Mouse (Mus musculus) adipocyte (in vitro differentiated cells): ENCODE measurements around the gene Pxmp4.

Experiments used
- DNase-seq: peaks from one replicate; pipeline ENCODE4 v3.0.0-alpha.2; 2016; ENCODE audit warnings: low spot score

The Pxmp4 gene

DNA sequence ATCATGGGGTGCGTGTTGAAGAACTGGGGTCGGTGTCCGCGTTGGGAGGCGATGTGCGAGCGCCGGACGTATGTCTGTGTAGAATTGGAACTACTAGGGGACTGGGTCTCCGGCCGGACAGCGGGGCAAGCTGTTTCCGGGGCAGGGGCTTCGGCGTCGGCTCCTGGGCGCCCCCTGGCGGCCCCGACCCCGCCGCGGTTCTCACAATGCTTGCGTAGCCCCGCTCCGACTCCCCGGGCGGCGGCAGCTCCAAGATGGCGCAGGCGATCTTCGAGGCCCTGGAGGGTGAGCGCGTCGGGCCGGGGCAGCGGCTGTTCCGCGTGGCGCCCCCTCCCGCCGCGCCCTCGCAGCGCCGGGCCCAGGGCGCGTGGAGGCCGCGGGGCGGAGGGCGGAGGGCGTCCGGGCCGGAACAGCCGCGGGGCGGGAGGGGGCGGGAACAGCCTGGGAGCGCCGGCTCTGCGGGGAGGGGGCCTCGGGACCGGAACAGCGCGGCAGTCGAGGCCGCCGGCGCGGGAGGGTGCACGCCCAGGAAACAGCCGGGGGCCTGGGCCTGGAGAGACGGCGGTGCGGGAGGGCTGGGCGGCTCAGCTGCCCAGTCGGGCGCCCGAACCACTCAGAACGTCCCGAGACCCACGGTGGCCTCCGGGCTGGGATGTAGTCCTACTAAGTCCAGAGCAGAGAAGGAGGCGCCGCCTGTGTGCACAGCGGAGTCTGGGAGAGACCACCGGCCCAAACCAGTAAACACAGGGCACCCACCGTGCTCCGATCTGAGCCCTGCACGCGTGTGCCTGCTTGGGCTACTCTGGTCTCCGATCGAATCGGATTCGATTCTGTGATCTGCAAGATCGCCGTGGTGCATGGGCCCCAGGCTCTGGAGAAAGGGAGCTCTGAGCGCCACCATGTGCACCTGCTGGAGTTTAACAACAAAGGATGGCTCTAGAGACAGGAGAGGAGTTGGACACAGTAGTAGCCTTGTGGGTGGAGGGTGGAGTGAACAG is 9.9 kb upstream of the Pxmp4 start, which contains the start of the genes Zfp341 and 4930519P11Rik:
Gene Zfp341, plus strand, starts transcription at position 180 of the 998 bp plus-strand sequence.
Gene 4930519P11Rik, minus strand, starts transcription at position 320 of the 998 bp plus-strand sequence.
- peak; percentile 87 for DNase-seq

DNA sequence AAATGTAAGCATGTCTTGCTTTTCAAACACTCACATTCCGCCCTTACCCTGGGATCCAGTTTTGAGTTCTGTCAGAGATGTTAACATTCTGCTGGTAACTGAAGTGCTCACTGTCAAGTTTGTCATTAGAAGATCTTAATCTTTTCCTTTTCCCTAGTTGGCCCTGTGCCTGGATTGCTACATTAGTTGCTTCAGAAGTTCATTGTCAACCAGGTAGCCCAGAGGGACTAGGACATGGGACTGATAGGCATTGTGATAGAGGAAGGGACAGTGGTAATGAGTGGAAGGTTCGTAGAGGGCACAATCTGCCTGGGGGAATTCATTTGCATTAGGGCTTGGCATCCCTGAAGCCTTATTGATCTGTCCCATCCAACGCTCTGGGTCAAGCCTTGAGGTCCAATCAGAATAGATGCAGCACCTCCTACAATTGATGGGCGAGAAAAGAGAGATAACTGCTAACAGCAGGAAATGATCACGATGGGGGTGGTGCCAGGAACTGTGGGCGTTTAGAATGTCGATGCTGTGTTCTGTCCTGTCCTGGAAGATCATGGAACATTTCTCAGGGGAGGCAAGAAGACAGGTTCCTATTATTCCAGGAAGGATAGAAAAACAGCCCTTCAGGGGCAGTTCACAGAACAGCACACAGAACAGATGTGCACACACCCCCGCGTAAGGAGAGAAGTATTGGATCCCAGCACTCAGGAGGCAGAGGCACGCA is 5.7 kb upstream of the Pxmp4 start:
- DNase-seq: no peak

DNA sequence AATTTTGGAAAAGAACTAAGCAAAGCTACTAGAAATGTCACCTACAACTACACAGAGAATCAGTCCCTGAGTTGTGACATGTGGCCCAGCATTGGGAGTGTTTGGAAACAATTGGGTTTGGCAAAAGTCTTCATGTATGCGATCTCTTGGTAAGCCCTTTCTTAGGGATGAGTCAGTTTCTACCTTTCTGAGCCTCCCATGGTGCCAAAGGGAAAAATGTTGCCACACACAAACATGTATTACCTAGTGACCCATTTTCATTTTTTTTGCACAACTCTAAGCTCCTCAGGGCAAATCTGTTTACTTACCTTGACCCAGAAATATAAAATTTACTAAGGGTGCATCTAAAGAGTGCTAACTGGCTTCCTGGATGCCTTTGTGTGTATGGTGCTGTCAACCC is 3.5 kb upstream of the Pxmp4 start:
- no peak for DNase-seq

DNA sequence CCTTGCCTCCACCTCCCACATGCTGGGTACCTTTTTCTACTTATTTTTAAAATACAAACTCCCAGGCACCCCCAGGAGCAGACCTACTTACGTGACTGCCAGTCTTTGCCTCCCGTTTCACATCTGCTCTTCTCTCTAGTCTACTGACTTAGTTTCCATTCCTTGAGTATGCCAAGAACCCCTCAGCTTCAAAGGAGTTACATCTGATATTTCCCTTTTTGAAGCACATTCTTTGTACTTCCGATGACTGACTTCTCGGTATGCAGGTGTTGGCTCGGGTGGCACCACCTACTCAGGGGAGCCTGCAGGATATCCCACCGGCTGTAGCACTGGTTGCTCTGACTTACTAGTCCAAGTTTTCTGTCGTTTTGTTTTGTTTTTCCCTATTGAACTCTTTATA is 648 bp upstream of the Pxmp4 start:
- no peak for DNase-seq

DNA sequence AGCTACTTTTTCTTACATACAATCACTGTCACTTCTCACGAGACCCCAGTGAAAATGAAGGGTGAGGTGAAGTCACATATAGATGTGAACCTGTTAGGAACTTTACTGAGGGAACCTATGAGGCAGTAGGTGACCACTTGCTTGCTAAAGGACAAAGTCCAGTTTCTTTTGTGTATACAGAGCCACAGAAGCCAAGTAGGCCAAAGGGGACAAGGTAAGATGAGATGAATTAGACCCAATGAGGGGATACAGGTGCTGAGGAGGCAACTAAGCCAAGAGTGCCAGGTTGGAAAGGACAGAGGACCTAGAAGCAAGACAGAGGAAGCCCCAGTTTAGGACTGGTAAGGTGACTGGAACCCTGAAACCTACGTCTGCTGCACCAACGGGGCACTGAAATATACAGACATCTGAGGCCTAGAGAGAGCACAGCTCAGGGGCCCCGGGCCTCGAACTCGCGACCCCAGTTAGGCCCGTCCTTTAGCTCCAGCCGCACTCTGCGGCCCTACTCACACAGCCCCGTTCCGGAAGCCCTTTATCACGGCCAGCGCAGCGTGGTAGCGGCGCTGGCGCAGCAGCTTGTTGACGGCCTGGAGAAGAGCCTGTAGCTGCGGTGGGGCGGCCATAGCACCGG is 386 bp downstream of the Pxmp4 start:
- DNase-seq: peak; percentile 66

DNA sequence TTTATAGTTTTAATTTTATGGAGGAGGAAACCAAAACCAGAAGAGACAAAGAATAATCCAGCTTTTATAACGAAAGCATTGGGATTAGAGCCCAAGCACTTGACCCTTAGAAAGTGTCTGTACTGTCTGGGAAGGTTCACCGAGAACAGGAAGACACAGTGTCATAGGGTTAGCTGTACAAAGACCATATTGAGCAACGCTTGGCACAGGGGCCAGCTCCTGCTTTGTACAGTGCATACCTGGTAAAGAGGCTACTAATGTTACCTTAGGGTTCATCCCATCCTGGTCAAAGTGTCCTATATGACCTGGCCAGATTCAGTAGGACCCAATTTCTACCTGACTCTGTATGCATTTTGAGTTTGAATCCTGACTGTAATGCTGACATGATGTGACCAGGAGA is 2.2 kb downstream of the Pxmp4 start:
- DNase-seq: peak; percentile 71

DNA sequence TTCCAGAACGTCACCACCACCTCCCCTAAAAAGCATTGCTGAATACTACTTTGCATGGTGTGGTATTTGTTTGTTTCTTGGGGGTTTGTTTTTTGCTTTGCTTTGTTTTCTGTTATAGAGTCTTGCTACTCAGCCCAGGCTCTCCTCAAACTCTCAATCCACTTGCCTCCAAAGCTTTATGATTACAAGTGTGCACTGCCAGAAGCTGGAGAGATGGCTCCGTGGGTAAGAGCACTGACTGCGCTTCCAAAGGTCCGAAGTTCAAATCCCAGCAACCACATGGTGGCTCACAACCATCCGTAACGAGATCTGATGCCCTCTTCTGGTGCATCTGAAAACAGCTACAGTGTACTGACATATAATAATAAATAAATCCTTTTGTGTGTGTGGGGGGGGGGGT is 2.9 kb downstream of the Pxmp4 start:
- no peak for DNase-seq

DNA sequence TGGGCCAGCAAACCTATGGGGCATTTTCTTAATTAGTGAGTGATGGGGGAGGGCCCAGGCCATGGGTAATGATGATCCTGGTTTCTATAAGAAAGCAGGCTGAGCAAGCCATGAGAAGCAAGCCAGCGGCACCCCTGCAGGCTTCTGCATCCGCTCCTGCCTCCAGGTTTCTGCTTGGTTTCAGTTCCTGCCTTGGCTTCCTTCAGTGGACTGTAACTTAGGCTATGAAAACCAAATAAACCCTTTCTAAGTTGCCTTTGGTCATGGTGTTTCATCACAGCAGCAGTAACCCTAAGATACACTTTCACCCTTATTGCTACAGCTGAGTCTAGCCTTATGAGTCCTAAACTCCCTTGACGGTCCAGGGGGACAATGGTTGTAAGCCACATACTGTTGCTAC is 6.1 kb downstream of the Pxmp4 start:
- no peak for DNase-seq

DNA sequence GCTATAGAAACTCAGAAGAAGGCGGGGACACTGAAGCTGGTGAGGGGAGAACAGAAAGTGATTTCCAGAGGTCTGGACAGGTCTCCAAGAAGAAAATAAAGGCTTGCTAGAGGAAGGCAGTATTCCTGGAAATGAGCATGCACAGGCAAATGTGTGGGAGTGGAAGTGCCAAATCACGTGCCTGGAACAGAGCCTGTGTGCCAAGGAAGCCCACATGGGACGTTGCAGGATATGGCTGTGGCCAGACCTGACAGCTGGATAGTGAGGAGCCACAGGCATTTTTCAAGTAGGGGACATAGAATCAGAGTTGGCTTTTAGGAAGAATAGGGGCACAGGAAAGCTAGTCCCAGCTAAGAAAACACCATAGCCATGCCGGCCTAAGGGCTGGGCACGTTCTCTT is 7.7 kb downstream of the Pxmp4 start:
- DNase-seq: peak; percentile 42

DNA sequence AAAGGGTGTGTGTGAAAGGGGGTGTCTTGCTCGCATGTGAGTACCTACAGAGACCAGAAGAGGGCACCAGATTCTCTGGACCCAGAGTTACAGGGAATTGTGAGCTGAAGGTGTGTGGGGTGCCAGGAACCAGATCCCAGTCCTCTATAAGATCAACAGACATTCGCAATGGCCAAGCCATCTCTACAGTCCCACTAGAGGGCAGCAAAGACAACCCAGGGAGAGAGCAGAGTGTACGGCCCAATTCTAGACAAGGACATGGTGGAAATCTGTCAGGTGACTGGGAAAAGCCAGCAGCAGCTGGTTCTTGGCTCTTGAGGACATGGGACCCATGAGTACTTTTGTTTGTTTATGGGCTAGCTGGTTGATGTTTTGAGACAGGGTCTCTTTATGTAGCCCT is 10.5 kb downstream of the Pxmp4 start:
- peak; percentile 63 for DNase-seq

DNA sequence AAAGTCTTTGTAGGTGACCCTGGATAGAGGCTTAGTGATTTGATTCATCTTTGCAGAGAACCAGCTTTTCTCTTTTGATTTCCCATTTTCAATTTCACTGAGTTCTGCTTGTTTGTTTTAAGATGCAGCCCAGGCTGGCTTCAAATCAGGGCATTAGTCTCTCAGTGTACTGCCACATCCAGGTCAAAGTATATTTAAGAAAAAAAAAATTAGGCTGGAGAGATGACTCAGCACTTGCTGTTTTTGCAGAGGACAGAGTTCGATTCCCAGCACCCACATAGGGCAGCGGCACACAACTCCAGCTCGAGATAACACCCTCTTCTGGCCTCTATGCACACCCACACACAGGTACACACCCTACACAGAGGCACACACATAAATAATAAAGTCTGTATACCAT is 12.3 kb downstream of the Pxmp4 start:
- peak; percentile 64 for DNase-seq

DNA sequence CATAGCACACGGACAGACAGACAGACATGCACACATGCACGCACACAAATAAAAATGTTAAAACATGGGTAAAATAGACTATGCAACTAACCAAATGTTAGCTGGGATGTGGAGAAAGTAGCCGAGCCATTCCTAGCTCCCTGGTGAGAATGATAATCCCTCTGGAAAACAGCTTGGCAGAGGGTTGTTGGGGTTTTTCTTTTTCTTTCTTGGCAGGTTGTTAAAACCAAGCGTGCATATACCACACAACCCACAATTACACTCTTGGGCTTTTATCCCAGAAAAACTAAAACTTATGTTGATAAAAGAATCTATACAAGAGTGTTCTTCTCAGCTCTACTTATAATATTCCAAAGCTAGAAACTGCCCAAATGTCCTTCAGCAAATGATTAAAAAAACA is 14.5 kb downstream of the Pxmp4 start:
- DNase-seq: no peak

DNA sequence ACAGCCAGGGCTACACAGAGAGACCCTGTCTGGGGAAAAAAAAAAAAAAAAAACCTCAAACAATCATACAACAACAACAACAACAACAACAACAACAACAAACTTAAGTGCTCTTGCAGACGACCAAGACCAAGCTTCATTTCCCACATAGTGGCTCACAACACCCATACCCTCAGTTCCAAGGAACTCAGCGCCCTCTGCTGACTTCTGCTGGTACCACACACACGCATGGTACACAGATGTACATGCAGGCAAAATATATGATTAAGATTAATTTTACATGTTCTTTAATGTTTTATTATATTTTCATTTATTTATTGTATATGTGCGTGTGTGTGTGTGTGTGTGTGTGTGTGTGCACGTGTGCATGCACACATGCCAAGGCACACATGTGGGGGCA is 17.1 kb downstream of the Pxmp4 start:
- DNase-seq: peak; percentile 54

DNA sequence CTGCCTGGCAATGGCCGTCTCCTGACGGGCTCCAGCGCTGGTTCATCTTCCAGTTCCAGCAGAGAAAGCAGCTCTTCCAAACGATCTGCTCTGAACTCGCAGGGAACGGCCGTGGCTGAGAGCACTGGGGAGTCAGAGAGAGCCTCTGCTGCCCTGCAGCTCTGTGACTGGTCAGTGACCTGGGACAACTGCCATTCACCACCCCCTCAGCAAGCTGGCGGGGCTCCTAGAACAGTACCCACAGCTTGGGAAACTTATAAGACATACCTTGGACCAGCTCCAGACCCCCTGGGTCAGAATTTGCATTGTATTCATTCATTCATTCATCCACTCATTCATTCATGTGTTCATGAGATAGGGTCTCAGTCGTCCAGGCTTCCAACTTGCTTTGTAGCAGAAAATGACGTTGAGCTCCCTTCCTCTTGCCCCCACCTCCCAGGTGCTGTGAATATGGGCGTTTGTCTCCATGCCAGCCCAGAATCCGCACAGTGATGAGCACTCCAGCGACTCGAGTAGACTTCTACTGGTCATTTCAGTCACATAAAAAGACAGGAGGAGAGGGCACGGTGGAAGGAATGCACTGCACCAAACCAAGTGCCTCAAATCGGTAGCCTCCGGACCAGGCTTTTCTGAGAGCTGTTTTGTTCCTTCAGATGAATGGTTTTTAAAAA is 18.4 kb downstream of the Pxmp4 start:
- DNase-seq: peak; percentile 56

DNA sequence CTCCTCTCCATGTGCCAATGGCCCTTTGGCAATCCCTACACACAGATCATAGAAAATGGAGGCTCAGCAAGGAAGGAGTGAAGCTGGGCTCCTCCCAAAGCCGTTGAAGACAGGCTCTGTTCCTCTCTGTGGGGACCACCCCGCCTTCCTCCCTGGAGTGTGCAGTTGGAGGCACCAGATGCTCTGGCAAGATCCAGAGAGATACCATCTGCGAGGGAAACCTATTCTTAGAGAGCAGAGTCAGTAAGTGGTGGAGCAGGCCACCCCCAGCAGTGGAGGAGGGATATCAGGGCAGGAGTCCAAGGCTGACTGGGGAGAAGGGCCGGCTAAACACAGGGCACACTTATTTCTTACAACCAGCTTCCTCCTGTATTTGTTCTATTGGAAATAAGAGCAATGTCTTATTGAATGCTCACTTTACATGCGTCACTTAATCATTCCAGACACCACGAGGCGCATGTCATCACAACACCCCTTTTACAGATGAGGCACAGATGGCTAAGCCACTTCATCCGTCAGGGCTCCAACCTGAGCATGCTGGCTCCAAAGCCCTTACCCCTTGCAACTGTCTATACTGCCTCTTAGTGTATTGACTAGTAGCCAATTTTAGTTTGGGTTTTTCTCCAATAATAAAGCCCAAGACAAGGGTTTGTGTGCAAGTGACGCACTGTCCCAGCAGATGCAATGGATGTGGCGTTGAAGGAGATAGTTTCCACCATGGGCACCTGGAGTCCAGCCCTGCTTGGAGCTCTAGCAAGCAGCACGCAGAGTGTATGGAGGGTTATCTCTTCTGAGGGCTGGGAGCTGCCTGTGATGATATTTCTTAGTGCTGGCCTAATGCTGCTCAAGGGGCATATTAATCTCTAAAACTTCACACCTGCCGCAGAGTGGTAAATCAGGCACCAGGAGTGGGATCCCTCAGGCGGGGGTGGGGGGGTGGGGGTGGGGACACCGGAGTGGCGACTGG is 19.3 kb downstream of the Pxmp4 start:
- DNase-seq: peak; percentile 57

DNA sequence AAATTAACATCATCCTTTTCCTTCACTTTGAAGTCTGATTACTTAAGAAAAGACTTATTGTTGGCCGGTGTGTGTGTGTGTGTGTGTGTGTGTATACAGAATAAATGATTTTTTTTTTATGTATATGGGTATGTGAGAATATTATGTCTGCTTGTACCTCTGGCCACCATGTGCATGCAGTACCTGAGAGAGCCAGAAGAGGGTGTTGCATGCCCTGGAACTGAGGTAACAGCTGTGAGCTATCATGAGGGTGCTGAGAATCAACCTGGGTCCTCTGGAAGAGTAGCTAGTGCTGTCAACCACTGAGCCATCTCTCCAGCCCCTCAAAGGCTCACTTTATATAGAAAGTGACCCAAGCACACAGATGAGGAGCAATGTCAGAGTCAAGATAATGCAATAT is 22.1 kb downstream of the Pxmp4 start:
- DNase-seq: no peak

DNA sequence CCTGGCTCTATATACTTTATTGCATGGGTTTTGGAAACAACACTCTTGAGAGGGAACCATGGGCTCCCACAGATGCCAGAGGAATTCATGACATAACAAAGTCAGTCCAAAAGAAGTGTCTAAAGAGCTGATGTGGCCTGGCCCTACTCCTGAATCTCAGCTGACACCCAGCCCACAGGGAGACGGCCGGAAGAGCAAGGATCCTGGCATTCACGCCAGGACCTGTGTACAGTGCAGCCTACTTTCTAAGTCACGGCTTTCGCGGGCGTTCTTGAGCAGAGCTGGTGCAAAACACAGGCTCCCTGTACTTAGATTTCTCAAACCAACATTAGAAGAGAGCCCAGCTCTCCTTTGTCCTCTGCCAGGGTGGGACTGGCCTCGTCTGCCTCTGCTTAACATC is 22.9 kb downstream of the Pxmp4 start:
- DNase-seq: peak; percentile 90

DNA sequence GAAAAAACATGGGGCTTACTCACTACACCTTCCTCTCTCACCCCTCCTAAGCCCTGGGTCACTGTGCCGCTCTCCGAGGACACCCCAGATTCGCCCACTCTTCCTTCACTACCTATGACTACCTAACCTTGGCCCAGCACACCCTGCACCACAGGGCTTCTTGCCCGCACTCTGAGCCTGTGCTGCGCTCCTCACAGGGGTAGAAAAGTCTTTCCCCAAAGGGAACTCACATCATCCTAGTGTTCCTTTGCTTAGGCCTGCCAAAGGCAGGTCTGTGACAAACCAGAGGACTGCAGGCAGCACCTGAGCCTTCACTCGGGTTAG is 25.8 kb downstream of the Pxmp4 start:
- DNase-seq: no peak

DNA sequence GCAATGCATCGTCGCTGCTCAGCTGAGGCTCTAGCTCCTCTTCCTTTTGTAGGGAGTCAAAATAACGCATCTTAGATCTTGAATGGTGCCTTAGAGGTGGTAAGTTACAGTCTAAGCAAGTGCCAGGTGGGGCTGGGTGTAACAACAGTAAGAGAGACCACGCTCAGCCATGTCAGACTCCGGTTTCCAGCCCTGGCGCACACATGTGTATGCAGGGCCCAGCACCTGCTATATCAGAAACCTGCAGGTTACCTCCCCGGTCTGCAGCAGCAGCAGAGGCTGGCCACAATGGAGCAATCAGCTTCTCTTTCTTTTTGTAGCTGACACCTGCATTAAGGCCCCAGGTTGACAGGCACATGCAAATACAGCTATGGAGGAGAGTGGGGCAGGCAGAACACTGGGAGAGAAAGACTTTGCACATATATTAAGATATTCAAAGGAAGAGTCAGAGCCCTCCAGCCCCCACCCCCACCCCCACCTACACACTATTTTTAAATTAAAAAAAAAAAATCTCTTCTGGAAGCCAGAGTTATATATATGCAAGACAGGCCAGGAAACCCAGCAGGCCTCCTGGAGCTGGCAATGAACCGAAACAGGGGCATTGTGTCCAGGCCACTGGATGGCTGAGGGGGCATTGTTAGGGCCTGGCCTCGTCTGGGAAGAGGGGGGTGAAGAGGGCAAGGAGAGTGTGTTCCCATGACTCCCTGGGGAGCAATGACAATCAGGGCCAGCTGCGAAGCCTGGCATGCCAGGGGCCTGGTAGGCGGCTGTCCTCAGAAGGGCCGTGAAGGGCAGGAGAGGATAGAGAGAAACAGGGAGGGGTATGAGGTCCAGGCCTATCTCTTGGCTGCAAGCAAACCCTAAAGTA is 26.4 kb downstream of the Pxmp4 start:
- no peak for DNase-seq

DNA sequence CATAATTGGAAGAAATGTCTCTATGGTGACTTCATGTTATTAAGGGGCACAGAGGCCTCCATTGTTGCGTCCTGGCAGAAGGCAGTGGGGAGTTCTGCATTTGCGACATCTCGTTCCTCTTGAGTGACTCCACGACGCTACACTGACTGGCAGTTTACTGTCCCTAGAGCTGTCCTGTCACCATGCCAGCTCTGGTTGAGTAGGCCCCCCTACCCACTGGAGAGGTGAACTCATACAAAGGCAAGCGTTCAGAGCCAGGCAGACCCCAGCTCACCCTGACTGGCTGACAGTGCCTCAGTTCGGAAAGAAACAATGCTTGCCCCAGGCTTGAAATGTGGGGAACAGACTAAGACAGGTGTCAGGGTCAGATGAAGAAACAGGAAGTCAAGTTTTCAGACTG is 29.2 kb downstream of the Pxmp4 start:
- DNase-seq: no peak
